Mouse (Mus musculus) CH12.LX (cell line): Measurements from ENCODE around the gene 1700056E22Rik. TPM values are rescaled to one million over a fixed set of nuclear protein-coding genes. Genes with fewer than 3 reads are reported as not detected.

Experiments
- DNase-seq: peaks from one replicate; pipeline ENCODE4 v3.0.0-alpha.2; 2013; ENCODE audit errors: extremely low read depth
- H3K27ac ChIP-seq: 2 replicates; pipeline ENCODE4 v1.5.1; 2012; ENCODE audit warnings: low read depth, mild to moderate bottlenecking, control low read depth, moderate library complexity; ENCODE audit not compliant: insufficient read depth
- H3K27me3 ChIP-seq: replicated peaks from 2 replicates; pipeline ENCODE3; 2012; ENCODE audit warnings: inconsistent platforms
- H3K36me3 ChIP-seq, 2 experiments: replicated peaks in 1 of 2; 2 replicates each; pipeline versions ENCODE3 to v1.6.1; 2012; ENCODE audit warnings: inconsistent platforms in 1 of 2, low read length in 1 of 2, mild to moderate bottlenecking in 1 of 2, mixed read lengths in 1 of 2, moderate library complexity in 1 of 2; ENCODE audit not compliant: control insufficient read depth in 1 of 2, insufficient read depth in 1 of 2
- H3K4me1 ChIP-seq, 2 experiments: 2 replicates each; pipeline ENCODE4 v1.6.1; 2012; ENCODE audit warnings: inconsistent platforms in 1 of 2, moderate library complexity in 1 of 2; ENCODE audit not compliant: insufficient read depth in 2 of 2, control insufficient read depth in 1 of 2
- H3K4me2 ChIP-seq: 2 replicates; pipeline ENCODE4 v1.6.1; 2012; ENCODE audit warnings: low read depth, mild to moderate bottlenecking, control low read depth; ENCODE audit not compliant: poor library complexity, insufficient read depth, severe bottlenecking
- H3K4me3 ChIP-seq, 3 experiments: fragments of 150-350 bp in 1 of 3; sonication (generic) in 1 of 3; replicated peaks in 1 of 3; 2 replicates each; pipeline versions ENCODE3 to v1.5.1; 2011 to 2012; ENCODE audit warnings: low read depth in 2 of 3, low read length in 2 of 3, mild to moderate bottlenecking in 2 of 3, moderate library complexity in 2 of 3, control low read depth in 1 of 3, improper control_type of control experiment in 1 of 3, inconsistent platforms in 1 of 3, mixed read lengths in 1 of 3; ENCODE audit not compliant: poor library complexity in 1 of 3
- H3K79me2 ChIP-seq: replicated peaks from 2 replicates; pipeline ENCODE4 v1.6.1; 2012; ENCODE audit warnings: mild to moderate bottlenecking, moderate library complexity; ENCODE audit not compliant: control insufficient read depth, poor library complexity, insufficient read depth, severe bottlenecking; ENCODE audit errors: extremely low read depth
- H3K9ac ChIP-seq: 2 replicates; pipeline ENCODE4 v1.6.1; 2012; ENCODE audit warnings: low read depth, mild to moderate bottlenecking, control low read depth, moderate library complexity; ENCODE audit not compliant: insufficient read depth
- H3K9me3 ChIP-seq: replicated peaks from 2 replicates; pipeline ENCODE3; 2012; ENCODE audit warnings: low read length, inconsistent platforms, mixed read lengths
- BHLHE40 ChIP-seq: IDR thresholded peaks from 2 replicates; pipeline ENCODE4 v1.6.1; 2011; ENCODE audit warnings: mild to moderate bottlenecking, low read depth, low read length, improper control_type of control experiment
- CHD1 ChIP-seq: IDR thresholded peaks from 2 replicates; pipeline ENCODE4 v1.6.1; 2012; ENCODE audit warnings: low read depth, low read length, improper control_type of control experiment, inconsistent platforms
- CHD2 ChIP-seq: IDR thresholded peaks from 2 replicates; pipeline ENCODE4 v1.6.1; 2011; ENCODE audit warnings: low read length, improper control_type of control experiment
- E2F4 ChIP-seq: IDR thresholded peaks from 2 replicates; pipeline ENCODE4 v1.6.1; 2011; ENCODE audit warnings: low read depth, low read length, improper control_type of control experiment; ENCODE audit not compliant: insufficient replicate concordance
- ELF1 ChIP-seq: IDR thresholded peaks from 2 replicates; pipeline ENCODE4 v1.6.1; 2014; ENCODE audit warnings: low read depth, mild to moderate bottlenecking, inconsistent platforms, low read length, improper control_type of control experiment
- EP300 ChIP-seq: IDR thresholded peaks from 2 replicates; pipeline ENCODE4 v1.6.1; 2011; ENCODE audit warnings: low read length, improper control_type of control experiment
- ETS1 ChIP-seq: conservative IDR thresholded peaks from 2 replicates; pipeline ENCODE4 v1.6.1; 2012; ENCODE audit warnings: low read depth, mild to moderate bottlenecking, inconsistent platforms, low read length, improper control_type of control experiment, moderate library complexity
- HCFC1 ChIP-seq: IDR thresholded peaks from 2 replicates; pipeline ENCODE4 v1.6.1; 2012; ENCODE audit warnings: low read depth, mild to moderate bottlenecking, inconsistent platforms, low read length, improper control_type of control experiment
- IRF4 ChIP-seq: IDR thresholded peaks from 2 replicates; pipeline ENCODE4 v1.6.1; 2014; ENCODE audit warnings: low read depth, mild to moderate bottlenecking, inconsistent platforms, low read length, improper control_type of control experiment
- JUN ChIP-seq: IDR thresholded peaks from 2 replicates; pipeline ENCODE4 v1.6.1; 2011; ENCODE audit warnings: low read depth, mild to moderate bottlenecking, low read length, improper control_type of control experiment, moderate library complexity; ENCODE audit not compliant: insufficient read depth
- JUND ChIP-seq: conservative IDR thresholded peaks from 2 replicates; pipeline ENCODE4 v1.6.1; 2011; ENCODE audit warnings: low read depth, low read length, improper control_type of control experiment
- KAT2A ChIP-seq: IDR thresholded peaks from 2 replicates; pipeline ENCODE4 v1.6.1; 2012; ENCODE audit warnings: low read length, improper control_type of control experiment, inconsistent platforms; ENCODE audit not compliant: insufficient replicate concordance
- MAFK ChIP-seq: IDR thresholded peaks from 2 replicates; pipeline ENCODE4 v1.6.1; 2011; ENCODE audit warnings: low read length, improper control_type of control experiment; ENCODE audit not compliant: insufficient replicate concordance
- MAX ChIP-seq: IDR thresholded peaks from 2 replicates; pipeline ENCODE4 v1.6.1; 2011; ENCODE audit warnings: low read length, improper control_type of control experiment
- MEF2A ChIP-seq: IDR thresholded peaks from 2 replicates; pipeline ENCODE4 v1.6.1; 2014; ENCODE audit warnings: low read depth, mild to moderate bottlenecking, inconsistent platforms, low read length, improper control_type of control experiment, borderline replicate concordance
- MYC ChIP-seq: IDR thresholded peaks from 2 replicates; pipeline ENCODE4 v1.6.1; 2011; ENCODE audit warnings: low read depth, mild to moderate bottlenecking, improper control_type of control experiment, low read length
- NRF1 ChIP-seq: IDR thresholded peaks from 2 replicates; pipeline ENCODE4 v1.6.1; 2014; ENCODE audit warnings: low read depth, mild to moderate bottlenecking, inconsistent platforms, low read length, improper control_type of control experiment, moderate library complexity
- PAX5 ChIP-seq: IDR thresholded peaks from 2 replicates; pipeline ENCODE4 v1.6.1; 2012; ENCODE audit warnings: low read length, inconsistent platforms, mixed read lengths
- POLR2AphosphoS2 ChIP-seq: IDR thresholded peaks from 2 replicates; pipeline ENCODE4 v1.6.1; 2011; ENCODE audit warnings: low read depth, low read length, improper control_type of control experiment
- RAD21 ChIP-seq: IDR thresholded peaks from 2 replicates; pipeline ENCODE4 v1.6.1; 2011; ENCODE audit warnings: low read depth, mild to moderate bottlenecking, low read length, improper control_type of control experiment, moderate library complexity
- RCOR1 ChIP-seq: conservative IDR thresholded peaks from 2 replicates; pipeline ENCODE4 v1.6.1; 2012; ENCODE audit warnings: low read depth, mild to moderate bottlenecking, inconsistent platforms, low read length, improper control_type of control experiment
- SIN3A ChIP-seq: IDR thresholded peaks from 2 replicates; pipeline ENCODE4 v1.6.1; 2012; ENCODE audit warnings: low read length, improper control_type of control experiment, inconsistent platforms
- TBP ChIP-seq: conservative IDR thresholded peaks from 2 replicates; pipeline ENCODE4 v1.6.1; 2011; ENCODE audit warnings: low read depth, low read length, improper control_type of control experiment
- TCF12 ChIP-seq: IDR thresholded peaks from 2 replicates; pipeline ENCODE4 v1.6.1; 2014; ENCODE audit warnings: low read depth, mild to moderate bottlenecking, inconsistent platforms, low read length, improper control_type of control experiment
- UBTF ChIP-seq: IDR thresholded peaks from 2 replicates; pipeline ENCODE4 v1.6.1; 2012; ENCODE audit warnings: low read depth, mild to moderate bottlenecking, inconsistent platforms, low read length, improper control_type of control experiment, moderate library complexity
- USF1 ChIP-seq: IDR thresholded peaks from 2 replicates; pipeline ENCODE4 v1.6.1; 2014; ENCODE audit warnings: low read depth, mild to moderate bottlenecking, inconsistent platforms, low read length, improper control_type of control experiment
- USF2 ChIP-seq: conservative IDR thresholded peaks from 2 replicates; pipeline ENCODE4 v1.6.1; 2011; ENCODE audit warnings: low read depth, low read length, improper control_type of control experiment
- ZC3H11A ChIP-seq: IDR thresholded peaks from 2 replicates; pipeline ENCODE4 v1.6.1; 2012; ENCODE audit warnings: low read depth, mild to moderate bottlenecking, inconsistent platforms, low read length, improper control_type of control experiment
- ZKSCAN1 ChIP-seq: IDR thresholded peaks from 2 replicates; pipeline ENCODE4 v1.6.1; 2012; ENCODE audit warnings: low read depth, inconsistent platforms, low read length, improper control_type of control experiment, borderline replicate concordance
- ZNF384 ChIP-seq: IDR thresholded peaks from 2 replicates; pipeline ENCODE4 v1.6.1; 2012; ENCODE audit warnings: low read depth, low read length, improper control_type of control experiment, inconsistent platforms
- dilution Hi-C: fragments of 300-500 bp; cut with MboI; formaldehyde crosslinking; loops from 2 replicates; pipeline ENCODE4 v1.14.3; 2020; ENCODE audit warnings: low sequenced_read_pairs; ENCODE audit not compliant: extremely low pct_unique_long_range_greater_than_20kb, extremely low pct_ligation_motif_present
- in situ Hi-C: fragments of 300-500 bp; cut with MboI; formaldehyde crosslinking; loops from 3 replicates; pipeline ENCODE4 v1.14.3; 2019; ENCODE audit warnings: low sequenced_read_pairs, low pct_ligation_motif_present, low pct_unique_long_range_greater_than_20kb, mixed read lengths
- polyA plus RNA-seq: library from polyadenylated mRNA; unstranded; fragments of >175 nt; gene quantifications from 2 replicates; pipeline ENCODE4 v1.2.1, GENCODE M21; 2012; ENCODE audit warnings: low read depth; ENCODE audit not compliant: insufficient read length
- total RNA-seq, 2 experiments: library from RNA; depleted of rRNA; stranded (reverse); fragments of 300-350 nt in 1 of 2; fragments of >200 nt in 1 of 2; gene quantifications; 2 replicates each; pipeline ENCODE4 v1.2.3; 2012 to 2014

The 1700056E22Rik gene
- total and polyA plus RNA-seq, 3 experiments: 0.25 to 1.0 (median 0.26) TPM

DNA sequence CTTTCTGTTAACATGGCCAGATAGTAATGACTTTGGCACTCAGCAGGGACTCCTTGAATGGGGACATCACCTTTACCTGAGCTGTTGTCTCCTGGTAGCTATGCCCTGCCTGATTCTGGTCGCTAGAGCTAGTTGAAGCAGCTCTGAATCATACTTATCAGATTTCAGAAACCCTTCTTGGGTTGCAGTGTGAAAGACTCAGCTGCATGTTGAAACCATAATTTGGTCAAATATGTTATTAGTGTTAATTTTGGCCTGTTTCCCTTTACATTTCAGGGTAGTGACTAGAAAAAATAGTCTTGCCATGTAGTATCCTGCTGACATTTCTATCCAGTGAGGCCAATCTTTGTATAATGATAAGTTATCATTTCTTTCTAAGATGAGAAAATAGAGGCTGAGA lies 17.2 kb upstream of the 1700056E22Rik start:
- no peak for DNase-seq
- Histone ChIP-seq H3K9ac (no peak overlapping the region), H3K9me3 (no peaks in the 10 kb centered on the region)
- TF ChIP-seq BHLHE40: no peak
- TF ChIP-seq TBP: no peak
- no peak for TF ChIP-seq POLR2AphosphoS2
- TF ChIP-seq ZNF384: no peak
- TF ChIP-seq ZC3H11A: no peak
- TF ChIP-seq NRF1: no peak
- TF ChIP-seq, all 38 proteins: peak for 0
- dilution Hi-C loops (no loop called here), in situ Hi-C loops (no loop called here)
- Histone ChIP-seq H3K27ac (no peak overlapping the region), H3K4me3 (no peak overlapping the region), H3K79me2 (no peaks in the 10 kb centered on the region), H3K4me1 (peaks cover 9 to 78% of the 10 kb centered on the region in 2 experiments; a peak in 3 of 4 replicates), H3K36me3 (peaks cover 0 to 38% of the 10 kb centered on the region in 2 experiments), H3K27me3 (no peaks in the 10 kb centered on the region), H3K4me2 (no peak overlapping the region)

DNA sequence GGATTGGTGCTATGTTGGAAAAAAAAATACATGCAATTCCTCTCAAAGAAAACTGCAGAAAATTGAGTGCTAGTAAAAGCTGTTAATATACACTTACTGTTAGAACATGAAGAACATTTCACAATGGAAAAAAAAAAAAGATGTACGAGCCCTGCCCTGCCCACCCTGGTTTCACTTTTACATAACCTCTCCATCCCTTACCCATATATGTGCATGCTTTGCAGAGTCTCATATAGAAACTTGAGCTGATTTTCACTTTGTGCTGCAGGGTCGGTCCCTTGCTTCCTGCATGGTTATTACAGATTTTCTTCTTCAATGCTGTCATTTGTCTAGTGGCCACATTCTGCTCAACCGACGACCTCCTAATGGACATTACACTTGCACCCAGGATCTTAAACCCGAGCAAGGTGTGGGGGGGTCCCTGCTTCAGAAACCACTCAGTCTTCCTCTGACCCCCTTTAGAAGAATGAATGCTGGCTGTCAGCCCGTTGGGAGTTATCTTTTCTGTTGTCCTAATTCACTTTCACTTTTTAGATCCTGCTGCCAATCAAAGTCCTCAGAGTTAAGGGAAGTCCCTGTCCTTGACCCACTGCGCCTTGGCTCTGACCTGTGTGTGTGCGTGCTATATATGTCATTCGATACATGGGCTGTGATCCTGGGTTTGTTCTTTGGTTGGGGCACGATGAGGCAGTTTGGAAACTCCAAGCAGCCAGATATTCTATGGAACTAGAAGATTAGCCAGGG lies 14.7 kb upstream of the 1700056E22Rik start:
- H3K9me3 ChIP-seq: no peaks in the 10 kb centered on the region
- dilution Hi-C loops (no loop called here), in situ Hi-C loops (loop anchor here (25.0 kb wide), 2 partner anchors 188 to 387 kb away; no protein-coding TSS in a partner anchor)
- H3K4me2 ChIP-seq: peak overlapping the region; percentile 100
- H3K79me2 ChIP-seq: no peaks in the 10 kb centered on the region
- H3K4me1 ChIP-seq: peaks cover 9 to 93% of the 10 kb centered on the region in 2 experiments; a peak in 3 of 4 replicates
- H3K4me3 ChIP-seq: peak overlapping the region in 2 of 3 experiments; percentile 24 to 26
- peaks cover 0 to 35% of the 10 kb centered on the region in 2 experiments for H3K36me3 ChIP-seq
- H3K27me3 ChIP-seq: no peaks in the 10 kb centered on the region
- no peak overlapping the region for H3K9ac ChIP-seq
- peak; percentile 83 for DNase-seq
- H3K27ac ChIP-seq: no peak overlapping the region
- TF ChIP-seq ELF1 (no peak), MAFK (0 out of 2 replicates have a peak, but pooled peaks have one; percentile 53), MEF2A (0 out of 2 replicates have a peak, but pooled peaks have one; percentile 15), MAX (peak; percentile 17; the same call in 1 of the 2 replicates), RAD21 (no peak), USF2 (no peak), TCF12 (peak; percentile 40; the same call in 1 of the 2 replicates), SIN3A (peak; percentile 58), CHD2 (0 out of 2 replicates have a peak, but pooled peaks have one; percentile 36), ZC3H11A (no peak), BHLHE40 (peak; percentile 71), ETS1 (peak; percentile 84), ZKSCAN1 (no peak), UBTF (no peak), JUN (peak; percentile 23; the same call in 1 of the 2 replicates), NRF1 (no peak), JUND (peak; percentile 48), POLR2AphosphoS2 (no peak), IRF4 (peak; percentile 92), RCOR1 (no peak; the same call in 1 of the 2 replicates), PAX5 (no peak), E2F4 (no peak), USF1 (no peak), KAT2A (no peak), CHD1 (no peak), MYC (peak; percentile 72), EP300 (peak; percentile 85), HCFC1 (no peak), ZNF384 (peak; percentile 97)
